Mouse (Mus musculus) C2C12 (cell line): ENCODE data around the gene Krt72.

Source experiments
- CTCF ChIP-seq: IDR thresholded peaks from one replicate; pipeline ENCODE4 v1.5.1; 2011; ENCODE audit not compliant: control insufficient read depth, insufficient read depth, insufficient read length
- MAX ChIP-seq: IDR thresholded peaks from one replicate; pipeline ENCODE4 v1.6.1; 2011; ENCODE audit warnings: mild to moderate bottlenecking, control low read depth
- USF1 ChIP-seq: IDR thresholded peaks from one replicate; pipeline ENCODE4 v1.6.1; 2011; ENCODE audit warnings: low read depth, mild to moderate bottlenecking, control low read depth, moderate library complexity

DNA sequence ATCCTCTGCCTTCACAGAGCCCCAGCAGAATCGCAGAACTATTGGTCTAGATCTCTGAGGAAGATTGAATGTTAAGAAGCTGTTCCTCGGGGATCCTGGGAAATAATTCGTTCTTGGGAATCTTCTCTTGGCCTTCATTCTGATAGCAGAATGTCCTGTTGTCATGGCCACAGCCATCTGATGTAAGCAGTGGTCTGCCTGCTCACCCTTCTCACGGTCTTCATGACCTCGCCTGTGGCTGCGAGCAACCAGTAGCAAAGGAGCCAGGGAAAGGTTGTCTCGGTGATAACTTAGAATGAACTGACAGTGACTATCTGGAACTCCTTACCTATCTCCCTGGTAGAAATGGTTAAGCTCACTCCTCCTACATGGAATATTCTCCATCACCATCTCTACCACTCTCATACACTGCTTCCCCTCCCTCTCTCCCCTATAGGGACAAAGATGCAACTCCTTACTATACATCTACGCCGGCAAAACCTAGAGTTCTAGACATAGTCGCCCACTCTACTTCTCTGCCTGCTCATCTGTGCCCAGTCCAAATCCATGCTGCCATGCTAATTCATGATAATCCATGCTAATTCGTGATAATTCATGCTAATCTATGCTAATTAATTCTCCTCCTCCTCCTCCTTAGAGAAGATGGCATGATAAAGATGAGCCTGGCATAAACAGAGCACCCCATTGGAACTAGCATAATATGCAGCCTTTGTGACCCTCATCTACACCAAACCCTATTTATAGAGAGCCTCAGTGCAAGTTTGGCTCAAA, 17.0 kb upstream of the Krt72 start:
- TF ChIP-seq MAX (no peak), CTCF (no peak), USF1 (no peak)
